Mouse (Mus musculus) heart, postnatal 25 days (tissue): ENCODE data around the gene Map2k1. TPM values are rescaled to one million over a fixed set of nuclear protein-coding genes. Genes with fewer than 3 reads are reported as not detected.
A peak's percentile ranks its signal among the peaks of the same experiment; 100 is the strongest.
"Not testable (repeated sequence)": the region's sequence is repeated elsewhere in the genome, so short reads cannot be mapped to it uniquely, and the experiment has no call there.

Experiments
- DNase-seq: peaks from one replicate; pipeline ENCODE4 v3.0.0; 2022; ENCODE audit warnings: low spot score
- intact Hi-C: fragments of 180-260 bp; cut with DNase I; formaldehyde crosslinking; loops from one replicate; pipeline ENCODE4 v1.15.1; 2025
- microRNA-seq: library from miRNA; unstranded; fragments of <30 nt; microRNA quantifications from one replicate; pipeline ENCODE4 v1.2.0, GENCODE M21; 2022
- total RNA-seq, 2 experiments: library from RNA; stranded (reverse); gene quantifications; 2 replicates each; pipeline ENCODE4 v1.2.3; 2021

Map2k1 gene
- total RNA-seq, 2 experiments from 2014 or later, result 49.6 to 55.2 TPM

DNA sequence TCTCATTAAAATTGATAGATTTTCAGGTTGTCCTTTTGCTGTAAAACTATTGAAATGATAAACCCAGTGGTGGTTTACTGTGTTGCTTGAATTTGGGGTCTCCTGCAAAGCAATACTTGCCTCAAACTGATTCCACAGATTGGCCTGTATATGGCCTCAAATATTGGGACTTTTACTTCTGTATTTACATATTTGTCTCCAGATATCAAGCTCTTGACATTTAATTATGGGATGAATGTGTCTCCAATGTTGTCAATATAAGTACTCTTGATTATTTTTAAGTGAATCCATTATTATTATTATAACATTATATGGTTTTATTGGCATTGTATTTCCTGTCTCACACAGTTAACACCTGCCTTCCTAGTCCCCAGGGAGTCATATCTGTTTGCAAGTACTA is 79.1 kb downstream of the Map2k1 start:
- intact Hi-C loops, result loop anchor here (5.0 kb wide), 1 partner anchor 168 kb away; the partner anchor contains the start of gene Dis3l

DNA sequence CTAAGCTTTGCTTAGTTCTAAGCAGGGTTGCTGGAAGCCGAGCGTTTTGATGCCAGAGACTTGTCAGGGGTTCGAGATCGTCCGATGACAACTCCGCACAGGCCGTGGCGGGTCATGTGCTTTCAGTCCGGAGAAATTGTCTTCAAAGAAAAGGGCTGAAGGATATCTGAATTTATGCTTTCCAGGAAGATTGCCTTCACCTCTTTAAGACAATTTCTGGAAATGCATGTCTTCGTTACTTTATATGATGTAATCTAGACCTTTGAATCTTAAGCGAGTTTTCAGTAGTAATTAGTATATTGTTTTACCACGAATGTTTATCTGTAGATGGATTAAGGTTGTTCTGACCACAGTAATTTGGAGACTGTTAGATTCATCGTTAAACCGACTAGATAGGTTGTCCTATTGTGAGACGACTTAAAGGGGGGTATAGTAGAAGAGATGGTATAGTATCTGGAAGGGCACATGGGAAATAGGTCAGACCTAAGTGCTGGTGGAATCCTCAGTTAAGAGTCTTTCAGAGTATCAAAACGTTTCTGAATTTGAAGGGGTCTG is 79.7 kb downstream of the Map2k1 start:
- DNase-seq, result no peak
- intact Hi-C loops, result loop anchor here (5.0 kb wide), 1 partner anchor 169 kb away; the partner anchor contains the start of gene Dis3l

More for the DNA sequence above, 79.1 kb downstream of the Map2k1 start:
- no peak for DNase-seq

GRCm38 (mm10) chr9:64172816-64173665 is 80.4 kb downstream of the Map2k1 start, which contains the start of the genes Zwilch and Rpl4:
Gene Zwilch (minus strand): TSS chr9:64173104.
Gene Rpl4 (plus strand): TSS chr9:64173375.
- peak; percentile 51 for DNase-seq
- intact Hi-C loops, result loop anchor here (5.0 kb wide), 1 partner anchor 169 kb away; the partner anchor contains the start of gene Dis3l

- no peak for DNase-seq
- intact Hi-C loops, result loop anchor here (5.0 kb wide), 1 partner anchor 170 kb away; the partner anchor contains the start of gene Dis3l
Measured at GRCm38 (mm10) chr9:64172145-64172815, 81.2 kb downstream of the Map2k1 start.

DNA sequence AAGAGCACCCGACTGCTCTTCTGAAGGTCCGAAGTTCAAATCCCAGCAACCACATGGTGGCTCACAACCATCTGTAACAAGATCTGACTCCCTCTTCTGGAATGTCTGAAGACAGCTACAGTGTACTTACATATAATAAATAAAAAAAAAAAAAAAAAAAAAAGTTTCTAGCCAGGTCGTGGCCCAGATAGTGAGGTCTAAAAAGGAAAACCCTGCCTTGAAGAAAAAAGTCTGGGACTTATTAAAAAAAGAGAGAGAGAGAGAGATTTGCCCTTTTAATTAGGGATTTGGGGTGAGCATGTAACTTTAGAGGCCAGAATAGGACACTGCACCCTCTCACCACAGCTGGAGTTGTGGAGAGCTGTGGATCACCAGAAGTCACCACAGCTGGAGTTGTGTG is 83.5 kb downstream of the Map2k1 start:
- DNase-seq, result not testable (repeated sequence)
- intact Hi-C loops, result loop anchor here (5.0 kb wide), 1 partner anchor 172 kb away; the partner anchor contains the start of gene Dis3l

- DNase-seq, result no peak
- intact Hi-C loops, result no loop called here
Measured at GRCm38 (mm10) chr9:64160471-64160870, 93.0 kb downstream of the Map2k1 start.

DNA sequence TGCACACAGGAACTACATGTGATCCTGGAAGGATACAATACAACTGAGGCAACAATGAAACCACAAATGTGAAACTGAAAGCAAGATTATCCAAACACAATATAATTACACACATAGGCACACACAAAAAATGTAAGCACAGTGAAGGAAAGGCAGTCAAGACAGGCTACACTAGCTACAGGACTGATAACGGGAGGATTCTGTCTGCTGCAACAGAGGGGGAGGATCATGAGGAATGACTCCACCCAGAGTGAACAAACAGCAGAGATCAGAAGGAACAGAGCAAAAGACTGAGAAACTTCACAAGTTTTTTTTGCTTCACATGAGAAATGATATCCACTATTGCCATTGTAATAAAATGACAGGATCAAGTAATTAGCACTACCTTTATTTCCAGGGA is 96.8 kb downstream of the Map2k1 start:
- no peak for DNase-seq
- intact Hi-C loops, result no loop called here

DNA sequence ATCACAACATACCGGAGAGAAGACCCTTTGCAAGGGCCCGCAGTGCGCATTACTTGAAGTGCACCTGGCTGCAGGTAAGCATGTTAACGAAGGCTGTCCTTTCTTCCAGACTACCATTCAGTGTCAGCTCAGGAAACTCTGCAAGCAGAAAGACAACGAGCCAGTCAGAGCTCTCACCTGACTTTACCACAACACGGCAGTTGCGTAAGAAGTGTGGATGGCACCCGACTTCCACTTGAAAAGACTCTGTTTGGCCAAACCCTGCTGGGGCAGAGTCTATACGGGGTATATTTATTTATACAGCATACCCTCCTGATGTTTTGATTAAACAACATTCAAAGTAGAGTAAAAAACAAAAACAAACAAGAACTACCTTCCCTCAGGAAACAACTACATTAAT is 113.6 kb downstream of the Map2k1 start:
- intact Hi-C loops, result loop anchor here (2.0 kb wide), 1 partner anchor 133 kb away; no protein-coding TSS in a partner anchor
- no peak for DNase-seq

DNA sequence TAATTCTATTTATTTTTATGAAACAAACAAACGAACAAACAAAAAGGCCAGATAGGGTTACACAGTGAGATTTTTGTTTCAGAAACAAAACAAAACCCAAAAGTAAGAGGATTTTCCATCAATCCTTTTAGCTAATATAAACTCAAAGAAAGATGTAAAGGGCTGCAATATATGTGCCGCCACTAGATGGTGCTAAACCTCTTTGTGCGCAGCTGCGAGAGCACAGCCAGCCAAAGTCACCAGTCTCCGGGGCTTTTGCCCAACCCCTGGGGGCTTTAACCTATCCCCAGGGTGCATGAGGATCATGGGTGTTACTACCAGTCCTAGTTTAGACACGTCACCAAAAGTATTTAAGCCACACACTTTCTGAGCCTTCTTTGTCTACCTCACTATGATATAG is 114.5 kb downstream of the Map2k1 start:
- not testable (repeated sequence) for DNase-seq
- intact Hi-C loops, result loop anchor here (2.0 kb wide), 1 partner anchor 134 kb away; no protein-coding TSS in a partner anchor

Small RNA genes within 50 kb of the gene (microRNA-seq; reads per million reads assigned to microRNA genes)
- not detected for gene Gm24106

Other genes with a start within 250 kb of the Map2k1 start
- gene Smad6, start 231.6 kb downstream of the Map2k1 start, total RNA-seq, result 10 to 100 TPM in 1 of 2 experiments, 1 to 10 TPM in 1; 9.8 to 13.6 TPM
- not detected for gene Lctl, start 136.5 kb downstream of the Map2k1 start, total RNA-seq
- under 1 TPM; 0.42 to 0.62 TPM for gene Zwilch, start 80.5 kb downstream of the Map2k1 start, total RNA-seq
- gene Rpl4, start 80.3 kb downstream of the Map2k1 start, total RNA-seq, result 100 to 1,000 TPM; 433 to 462 TPM
- 10 to 100 TPM; 21.6 to 23.5 TPM for gene Snapc5, start 74.4 kb downstream of the Map2k1 start, total RNA-seq
- gene Uchl4, start 18.4 kb downstream of the Map2k1 start, total RNA-seq, result 1 to 10 TPM; 1.7 to 2.0 TPM
- gene Tipin, start 27.9 kb upstream of the Map2k1 start, total RNA-seq, result 10 to 100 TPM in 1 of 2 experiments, 1 to 10 TPM in 1; 10.0 to 10.8 TPM
- 10 to 100 TPM; 24.5 to 26.4 TPM for gene Dis3l, start 87.7 kb upstream of the Map2k1 start, total RNA-seq
- gene Megf11, start 132.0 kb upstream of the Map2k1 start, total RNA-seq, result 1 to 10 TPM in 1 of 2 experiments, under 1 TPM in 1; 0.96 to 2.0 TPM